Mouse (Mus musculus): ENCODE data around the gene Selenop. TPM values are rescaled to one million over a fixed set of nuclear protein-coding genes. Genes with fewer than 3 reads are reported as not detected.

Gene Selenop
- polyA plus RNA-seq, 1 experiment from 2014 or later = 105 TPM

- H3K9me3 ChIP-seq (ENCODE audit: low read depth, low read length) = no peaks in the 10 kb centered on the region
- no peak for TF ChIP-seq CTCF (IDR thresholded peaks at IDR 0.05; ENCODE audit: low read depth)
- ATAC-seq (ENCODE audit: insufficient read depth) (no peak), DNase-seq (no peak)
- H3K4me3 ChIP-seq (ENCODE audit: low read depth, low read length) = no peak overlapping the region
- no peak overlapping the region for H3K4me2 ChIP-seq
- H3K27me3 ChIP-seq (ENCODE audit: insufficient read depth, low read length) = no peaks in the 10 kb centered on the region
- WGBS = 75% methylated on average over 1 of the region's 1 CpGs
- H3K27ac ChIP-seq (ENCODE audit: low read depth) = no peak overlapping the region
- H3K36me3 ChIP-seq (ENCODE audit: insufficient read depth) = peaks cover 6% of the 10 kb centered on the region; the same call in 1 of the 2 replicates
- H3K4me1 ChIP-seq (ENCODE audit: insufficient read depth) = no peaks in the 10 kb centered on the region
- H3K9ac ChIP-seq = no peak overlapping the region
Observed at GRCm38 (mm10) chr15:3281737-3282136, 13.4 kb downstream of the Selenop start.

DNA sequence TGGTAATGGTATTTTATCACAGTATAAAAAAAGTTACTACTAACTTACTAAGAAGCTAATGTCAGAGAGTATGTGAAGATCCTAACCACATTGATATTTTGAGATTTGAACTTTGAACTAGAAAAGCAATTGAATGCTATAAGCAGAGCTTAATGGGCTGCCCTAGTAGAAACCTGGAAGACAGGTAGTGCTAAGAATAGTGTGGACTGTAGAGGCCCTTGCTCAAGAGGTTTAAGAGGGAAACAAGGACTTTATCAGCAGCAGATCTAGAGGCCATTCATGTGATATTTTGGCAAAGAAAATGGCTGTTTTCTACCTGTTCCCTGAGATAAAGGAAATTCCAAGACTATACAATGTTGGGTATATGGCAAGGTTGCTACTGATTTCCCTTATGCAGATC lies 17.7 kb downstream of the Selenop start:
- TF ChIP-seq CTCF (IDR thresholded peaks at IDR 0.05; ENCODE audit: low read depth) = no peak
- H3K4me1 ChIP-seq (ENCODE audit: insufficient read depth) = no peaks in the 10 kb centered on the region
- H3K27me3 ChIP-seq (ENCODE audit: insufficient read depth, low read length) = no peaks in the 10 kb centered on the region
- H3K27ac ChIP-seq (ENCODE audit: low read depth) = no peak overlapping the region
- DNase-seq (no peak), ATAC-seq (ENCODE audit: insufficient read depth) (no peak)
- no peak overlapping the region for H3K4me3 ChIP-seq (ENCODE audit: low read depth, low read length)
- H3K9me3 ChIP-seq (ENCODE audit: low read depth, low read length) = no peaks in the 10 kb centered on the region
- H3K4me2 ChIP-seq = no peak overlapping the region
- H3K9ac ChIP-seq = no peak overlapping the region
- H3K36me3 ChIP-seq (ENCODE audit: insufficient read depth) = no peaks in the 10 kb centered on the region

DNA sequence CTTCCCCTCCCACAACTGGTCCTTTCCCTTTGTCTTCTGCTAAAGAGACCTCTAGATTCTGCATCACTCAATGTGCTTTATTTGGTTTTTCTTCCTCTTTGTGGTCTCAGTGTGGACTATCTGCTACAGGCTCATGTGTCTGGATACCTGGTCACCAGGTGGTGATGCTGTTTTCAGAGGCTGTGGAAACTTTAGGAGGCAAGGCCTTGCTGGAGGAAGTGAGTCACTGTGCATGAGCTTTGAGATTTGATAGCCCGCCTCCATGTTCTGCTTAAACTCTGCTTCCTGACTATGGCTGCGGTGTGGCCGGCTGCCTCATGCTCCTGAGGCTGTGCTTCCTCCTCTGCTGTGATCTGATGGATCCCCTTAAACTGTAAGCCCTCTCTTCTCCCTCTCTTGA lies 22.1 kb downstream of the Selenop start:
- TF ChIP-seq CTCF (IDR thresholded peaks at IDR 0.05; ENCODE audit: low read depth) = no peak
- no peak overlapping the region for H3K27ac ChIP-seq (ENCODE audit: low read depth)
- H3K9ac ChIP-seq = no peak overlapping the region
- H3K4me3 ChIP-seq (ENCODE audit: low read depth, low read length) = no peak overlapping the region
- no peaks in the 10 kb centered on the region for H3K36me3 ChIP-seq (ENCODE audit: insufficient read depth)
- no peaks in the 10 kb centered on the region for H3K9me3 ChIP-seq (ENCODE audit: low read depth, low read length)
- no peaks in the 10 kb centered on the region for H3K27me3 ChIP-seq (ENCODE audit: insufficient read depth, low read length)
- DNase-seq (no peak), ATAC-seq (ENCODE audit: insufficient read depth) (no peak)
- H3K4me1 ChIP-seq (ENCODE audit: insufficient read depth) = no peaks in the 10 kb centered on the region
- 73% methylated on average over 3 of the region's 3 CpGs for WGBS
- no peak overlapping the region for H3K4me2 ChIP-seq

GRCm38 (mm10) chr15:3293477-3293876 lies 25.1 kb downstream of the Selenop start:
- Histone ChIP-seq H3K4me2 (no peak overlapping the region), H3K27me3 (ENCODE audit: insufficient read depth, low read length) (no peaks in the 10 kb centered on the region), H3K4me3 (ENCODE audit: low read depth, low read length) (no peak overlapping the region), H3K4me1 (ENCODE audit: insufficient read depth) (no peaks in the 10 kb centered on the region), H3K9ac (no peak overlapping the region), H3K27ac (ENCODE audit: low read depth) (no peak overlapping the region), H3K36me3 (ENCODE audit: insufficient read depth) (no peaks in the 10 kb centered on the region), H3K9me3 (ENCODE audit: low read depth, low read length) (no peaks in the 10 kb centered on the region)
- no peak for TF ChIP-seq CTCF (IDR thresholded peaks at IDR 0.05; ENCODE audit: low read depth)
- DNase-seq (no peak), ATAC-seq (ENCODE audit: insufficient read depth) (no peak)
- WGBS = 50% methylated on average over 1 of the region's 1 CpGs

DNA sequence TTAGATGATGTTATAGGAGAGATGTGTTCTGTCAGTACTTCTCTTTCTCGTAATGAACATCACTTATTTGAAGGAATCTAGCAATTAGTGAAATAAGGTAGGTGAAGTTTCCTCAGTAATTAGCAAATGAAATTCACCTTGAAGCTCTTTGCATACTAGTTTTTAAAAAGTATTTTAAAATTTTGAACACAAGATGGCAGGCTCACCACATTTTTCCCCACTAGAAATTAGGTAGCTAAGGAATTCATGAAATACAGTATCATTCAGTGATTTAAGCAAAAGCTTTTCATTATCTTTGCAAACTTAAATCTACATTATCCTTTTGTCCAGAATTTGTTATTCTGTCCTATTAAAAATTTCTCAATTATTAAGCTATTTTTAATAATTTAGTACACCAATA lies 27.6 kb downstream of the Selenop start:
- DNase-seq (peak; percentile 70), ATAC-seq (ENCODE audit: insufficient read depth) (no peak)
- no peaks in the 10 kb centered on the region for H3K9me3 ChIP-seq (ENCODE audit: low read depth, low read length)
- H3K9ac ChIP-seq = no peak overlapping the region
- H3K27me3 ChIP-seq (ENCODE audit: insufficient read depth, low read length) = no peaks in the 10 kb centered on the region
- no peak overlapping the region for H3K4me3 ChIP-seq (ENCODE audit: low read depth, low read length)
- H3K27ac ChIP-seq (ENCODE audit: low read depth) = no peak overlapping the region
- WGBS = 70% methylated on average over 1 of the region's 1 CpGs
- peak; percentile 37 for TF ChIP-seq CTCF (IDR thresholded peaks at IDR 0.05; ENCODE audit: low read depth)
- H3K36me3 ChIP-seq (ENCODE audit: insufficient read depth) = no peaks in the 10 kb centered on the region
- H3K4me1 ChIP-seq (ENCODE audit: insufficient read depth) = no peaks in the 10 kb centered on the region
- H3K4me2 ChIP-seq = no peak overlapping the region

- Histone ChIP-seq H3K36me3 (ENCODE audit: insufficient read depth) (no peaks in the 10 kb centered on the region), H3K4me3 (ENCODE audit: low read depth, low read length) (no peak overlapping the region), H3K4me1 (ENCODE audit: insufficient read depth) (no peaks in the 10 kb centered on the region), H3K9me3 (ENCODE audit: low read depth, low read length) (no peaks in the 10 kb centered on the region), H3K4me2 (no peak overlapping the region), H3K27me3 (ENCODE audit: insufficient read depth, low read length) (no peaks in the 10 kb centered on the region), H3K9ac (no peak overlapping the region), H3K27ac (ENCODE audit: low read depth) (no peak overlapping the region)
- ATAC-seq (ENCODE audit: insufficient read depth) (no peak), DNase-seq (no peak)
- WGBS = 68% methylated on average over 8 of the region's 8 CpGs
- TF ChIP-seq CTCF (IDR thresholded peaks at IDR 0.05; ENCODE audit: low read depth) = no peak
Observed at GRCm38 (mm10) chr15:3297615-3298014, 29.3 kb downstream of the Selenop start.

DNA sequence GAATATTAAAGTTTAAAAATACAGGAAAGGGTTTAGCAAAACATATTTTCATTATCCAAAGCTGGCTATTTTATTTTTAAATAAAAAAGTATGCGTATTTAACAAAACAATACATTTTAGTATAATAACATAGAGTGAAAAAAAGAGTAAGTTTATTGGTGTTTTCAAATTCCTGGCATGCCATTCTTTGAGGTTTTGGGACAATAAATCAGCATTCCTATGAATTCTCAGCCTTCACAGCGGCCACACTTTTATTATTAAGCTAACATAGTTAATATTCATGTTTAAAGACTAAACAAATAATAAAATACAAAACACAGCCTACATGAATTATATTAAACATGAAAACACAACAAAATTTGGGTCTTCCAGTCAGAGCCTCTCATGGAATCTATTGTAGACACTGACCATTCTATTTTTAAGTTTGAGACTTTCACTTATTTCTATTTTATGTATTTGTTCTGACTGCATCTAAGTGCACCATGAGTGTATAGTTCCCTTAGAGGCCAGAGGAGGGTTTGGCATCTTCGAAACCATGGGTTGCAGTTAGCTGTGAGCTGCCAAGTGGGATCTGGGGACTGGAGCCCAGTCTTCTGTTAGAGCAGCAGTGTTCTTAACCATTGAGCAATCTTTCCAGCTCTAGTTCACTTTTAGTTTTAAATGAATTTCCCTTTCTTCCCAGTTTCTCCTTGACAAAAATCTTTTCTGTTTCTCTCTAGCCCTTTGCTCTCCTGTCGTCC lies 32.2 kb downstream of the Selenop start:
- Histone ChIP-seq H3K4me3 (ENCODE audit: low read depth, low read length) (no peak overlapping the region), H3K36me3 (ENCODE audit: insufficient read depth) (no peaks in the 10 kb centered on the region), H3K4me1 (ENCODE audit: insufficient read depth) (no peaks in the 10 kb centered on the region), H3K4me2 (no peak overlapping the region), H3K27me3 (ENCODE audit: insufficient read depth, low read length) (no peaks in the 10 kb centered on the region), H3K9ac (no peak overlapping the region), H3K27ac (ENCODE audit: low read depth) (no peak overlapping the region), H3K9me3 (ENCODE audit: low read depth, low read length) (no peaks in the 10 kb centered on the region)
- DNase-seq (no peak), ATAC-seq (ENCODE audit: insufficient read depth) (no peak)
- no peak for TF ChIP-seq CTCF (IDR thresholded peaks at IDR 0.05; ENCODE audit: low read depth)
- 74% methylated on average over 4 of the region's 4 CpGs for WGBS

All from lung, embryonic 14.5 days (tissue).